Mouse (Mus musculus) erythroblast, embryonic 14.5 days (primary cell): ENCODE measurements around the gene Xylt1. TPM values are rescaled to one million over a fixed set of nuclear protein-coding genes. Genes with fewer than 3 reads are reported as not detected.

Experiments used
- H3K27me3 ChIP-seq: 2 replicates; pipeline ENCODE4 v1.6.1; 2012; ENCODE audit warnings: inconsistent platforms; ENCODE audit not compliant: control insufficient read depth
- H3K36me3 ChIP-seq: 2 replicates; pipeline ENCODE4 v1.6.1; 2012; ENCODE audit warnings: mild to moderate bottlenecking, inconsistent platforms; ENCODE audit not compliant: control insufficient read depth
- H3K4me1 ChIP-seq: 2 replicates; pipeline ENCODE4 v1.6.1; 2012; ENCODE audit warnings: inconsistent platforms; ENCODE audit not compliant: control insufficient read depth
- H3K4me3 ChIP-seq: replicated peaks from 2 replicates; pipeline ENCODE3; 2012; ENCODE audit warnings: moderate library complexity, mild to moderate bottlenecking, inconsistent platforms
- H3K9me3 ChIP-seq: 2 replicates; pipeline ENCODE4 v1.6.1; 2012; ENCODE audit warnings: low read length, inconsistent platforms, mixed read lengths; ENCODE audit not compliant: control insufficient read depth
- GATA1 ChIP-seq: IDR thresholded peaks from 2 replicates; pipeline ENCODE4 v1.6.1; 2012; ENCODE audit warnings: low read length, inconsistent platforms, mixed read lengths
- TAL1 ChIP-seq: IDR thresholded peaks from 3 replicates; pipeline ENCODE4 v1.6.1; 2012; ENCODE audit warnings: low read length, inconsistent platforms, mixed read lengths
- polyA plus RNA-seq: library from polyadenylated mRNA; stranded (reverse); fragments of >175 nt; gene quantifications from 2 replicates; pipeline ENCODE4 v1.2.3, GENCODE M21; 2012

The Xylt1 gene
- polyA plus RNA-seq, 1 experiment: 0.01 TPM

- Histone ChIP-seq H3K27me3 (no peaks in the 10 kb centered on the region), H3K4me3 (no peak overlapping the region), H3K9me3 (no peaks in the 10 kb centered on the region), H3K4me1 (no peaks in the 10 kb centered on the region), H3K36me3 (no peaks in the 10 kb centered on the region)
- no peak for TF ChIP-seq GATA1
- TF ChIP-seq TAL1: no peak
Observed at GRCm38 (mm10) chr7:117508090-117508489, 127.3 kb downstream of the Xylt1 start.

DNA sequence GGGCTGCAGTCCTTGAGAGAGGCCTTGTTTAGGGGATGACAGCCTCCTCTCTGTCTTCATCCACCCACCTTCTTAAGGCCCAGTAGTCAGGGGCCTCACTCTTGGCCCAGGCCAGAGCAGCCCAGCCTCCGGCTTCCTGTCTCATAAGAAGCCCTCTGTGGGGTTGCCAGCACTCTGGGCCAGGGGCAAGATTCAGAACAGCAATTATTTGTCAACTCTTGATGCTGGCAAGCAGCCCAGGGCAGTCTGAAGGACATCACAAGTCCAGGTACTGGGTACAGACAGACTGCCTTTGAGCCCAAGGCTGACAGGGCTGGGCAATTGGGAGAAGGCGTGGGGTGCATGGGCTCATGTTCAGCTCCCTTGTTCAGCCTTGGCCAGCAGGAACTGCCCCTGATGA lies 129.3 kb downstream of the Xylt1 start:
- no peaks in the 10 kb centered on the region for H3K27me3 ChIP-seq
- no peak overlapping the region for H3K4me3 ChIP-seq
- no peak for TF ChIP-seq TAL1
- TF ChIP-seq GATA1: no peak
- H3K9me3 ChIP-seq: no peaks in the 10 kb centered on the region
- no peaks in the 10 kb centered on the region for H3K4me1 ChIP-seq
- H3K36me3 ChIP-seq: no peaks in the 10 kb centered on the region

GRCm38 (mm10) chr7:117512301-117512700 lies 131.5 kb downstream of the Xylt1 start:
- no peak for TF ChIP-seq TAL1
- no peak for TF ChIP-seq GATA1
- Histone ChIP-seq H3K27me3 (no peaks in the 10 kb centered on the region), H3K9me3 (no peaks in the 10 kb centered on the region), H3K4me3 (no peak overlapping the region), H3K36me3 (no peaks in the 10 kb centered on the region), H3K4me1 (no peaks in the 10 kb centered on the region)

DNA sequence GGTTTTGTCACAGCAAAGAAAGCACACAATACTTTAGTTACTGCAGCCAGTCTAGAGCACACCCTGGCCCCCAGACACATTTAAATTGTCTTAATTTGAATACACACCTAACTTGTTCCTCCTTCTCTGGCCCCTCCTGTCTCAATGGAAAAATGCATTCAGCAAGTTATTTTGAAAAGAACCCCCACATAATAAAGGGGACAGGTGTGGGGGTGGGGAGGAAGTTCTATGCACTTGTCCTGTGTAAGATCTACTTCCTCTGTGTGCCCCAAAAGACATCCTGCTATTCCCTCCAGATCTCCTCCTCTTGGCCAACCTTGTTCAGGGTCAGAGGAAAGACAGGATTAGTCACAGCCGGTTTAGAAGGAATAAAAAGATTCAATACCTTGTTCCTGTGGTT lies 135.0 kb downstream of the Xylt1 start:
- H3K4me3 ChIP-seq: no peak overlapping the region
- H3K36me3 ChIP-seq: no peaks in the 10 kb centered on the region
- H3K27me3 ChIP-seq: no peaks in the 10 kb centered on the region
- no peaks in the 10 kb centered on the region for H3K9me3 ChIP-seq
- no peak for TF ChIP-seq TAL1
- no peak for TF ChIP-seq GATA1
- no peaks in the 10 kb centered on the region; the same call in 1 of the 2 replicates for H3K4me1 ChIP-seq

GRCm38 (mm10) chr7:117516896-117517295 lies 136.1 kb downstream of the Xylt1 start:
- Histone ChIP-seq H3K36me3 (no peaks in the 10 kb centered on the region), H3K27me3 (no peaks in the 10 kb centered on the region), H3K9me3 (no peaks in the 10 kb centered on the region), H3K4me3 (no peak overlapping the region), H3K4me1 (no peaks in the 10 kb centered on the region; the same call in 1 of the 2 replicates)
- no peak for TF ChIP-seq GATA1
- no peak for TF ChIP-seq TAL1

GRCm38 (mm10) chr7:117521369-117521768 lies 140.6 kb downstream of the Xylt1 start:
- TF ChIP-seq TAL1 (no peak), GATA1 (no peak)
- Histone ChIP-seq H3K27me3 (no peaks in the 10 kb centered on the region), H3K4me1 (no peaks in the 10 kb centered on the region; the same call in 1 of the 2 replicates), H3K4me3 (no peak overlapping the region), H3K36me3 (no peaks in the 10 kb centered on the region), H3K9me3 (no peaks in the 10 kb centered on the region)

DNA sequence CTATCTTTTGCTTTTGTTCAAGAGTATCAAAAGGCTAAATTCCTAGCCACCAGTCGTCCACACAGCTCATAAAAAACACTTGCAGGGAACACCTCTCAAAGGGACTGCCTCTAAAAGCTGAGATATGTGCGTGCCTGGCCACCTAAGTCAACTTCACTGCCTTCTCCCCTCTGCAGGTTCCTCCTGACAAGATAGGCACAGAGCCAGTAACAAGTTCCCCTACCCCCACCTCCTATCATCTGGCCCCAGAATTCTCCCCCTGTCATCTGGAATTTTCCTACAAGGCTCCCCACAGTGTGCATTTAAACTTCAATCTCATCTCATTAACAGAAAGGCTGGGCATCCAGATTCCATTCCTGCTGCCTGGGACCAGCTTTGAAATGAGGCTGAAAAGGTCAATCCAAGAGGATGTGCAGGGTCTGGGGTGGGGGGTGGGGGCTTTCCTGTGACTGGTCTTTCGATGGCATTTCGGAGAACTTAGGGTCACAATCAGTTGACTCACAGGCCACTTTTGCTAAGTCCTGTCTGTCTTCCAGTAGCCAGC lies 141.4 kb downstream of the Xylt1 start:
- Histone ChIP-seq H3K27me3 (no peaks in the 10 kb centered on the region), H3K36me3 (no peaks in the 10 kb centered on the region), H3K4me1 (no peaks in the 10 kb centered on the region; the same call in 1 of the 2 replicates), H3K9me3 (no peaks in the 10 kb centered on the region), H3K4me3 (no peak overlapping the region)
- no peak for TF ChIP-seq GATA1
- TF ChIP-seq TAL1: no peak

GRCm38 (mm10) chr7:117524430-117525214 lies 143.8 kb downstream of the Xylt1 start:
- H3K9me3 ChIP-seq: no peaks in the 10 kb centered on the region
- no peaks in the 10 kb centered on the region; the same call in 1 of the 2 replicates for H3K4me1 ChIP-seq
- TF ChIP-seq TAL1 (no peak), GATA1 (no peak)
- no peaks in the 10 kb centered on the region for H3K27me3 ChIP-seq
- no peak overlapping the region for H3K4me3 ChIP-seq
- H3K36me3 ChIP-seq: no peaks in the 10 kb centered on the region

DNA sequence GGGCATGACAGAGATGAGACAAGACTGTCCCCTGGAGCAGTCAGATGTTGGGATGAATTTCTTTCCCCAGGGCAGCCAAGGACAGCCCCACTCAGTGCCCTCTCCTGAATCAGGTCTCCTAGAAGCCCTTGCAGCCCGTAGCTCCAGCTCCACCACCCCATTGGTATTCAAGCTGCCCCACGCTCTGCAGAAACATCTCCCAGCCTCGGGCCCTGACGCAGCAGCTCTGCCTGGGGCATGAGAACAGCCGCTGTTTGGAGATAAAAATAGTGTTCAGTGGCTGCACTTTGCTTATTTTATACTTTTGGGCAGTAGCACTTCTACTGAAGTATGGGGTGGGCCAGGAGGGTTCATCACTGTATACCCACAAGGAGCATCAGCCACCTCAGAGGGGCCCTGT lies 144.9 kb downstream of the Xylt1 start:
- no peaks in the 10 kb centered on the region; the same call in 1 of the 2 replicates for H3K4me1 ChIP-seq
- H3K36me3 ChIP-seq: no peaks in the 10 kb centered on the region
- H3K9me3 ChIP-seq: no peaks in the 10 kb centered on the region
- no peaks in the 10 kb centered on the region for H3K27me3 ChIP-seq
- H3K4me3 ChIP-seq: no peak overlapping the region
- no peak for TF ChIP-seq TAL1
- no peak for TF ChIP-seq GATA1
